Mouse (Mus musculus): ENCODE data around the gene Nt5c3.

- TF ChIP-seq CTCF (IDR thresholded peaks at IDR 0.05; ENCODE audit: extremely low read depth, insufficient read depth, low read length) (no peak), POLR2A (IDR thresholded peaks at IDR 0.05; ENCODE audit: extremely low read depth, insufficient read depth, low read length) (no peak)
These were observed 4.2 kb downstream of the Nt5c3 start for GRCm38 (mm10) chr6:56919330-56920044.

Measured in cortical plate, adult 2 months (tissue).